Mouse (Mus musculus) heart, embryonic 10.5 days (tissue): ENCODE data around the gene Grhpr. TPM values are rescaled to one million over a fixed set of nuclear protein-coding genes. Genes with fewer than 3 reads are reported as not detected.

Experiments
- DNase-seq: peaks from one replicate; pipeline ENCODE4 v3.0.0-alpha.2; 2017; ENCODE audit warnings: low spot score
- H3K27ac ChIP-seq: fragments of 300-500 bp; sonication (generic); 2 replicates; pipeline ENCODE4 v1.5.1; 2016; ENCODE audit warnings: mild to moderate bottlenecking
- H3K27me3 ChIP-seq: fragments of 300-500 bp; sonication (generic); 2 replicates; pipeline ENCODE4 v1.6.1; 2016; ENCODE audit warnings: mild to moderate bottlenecking; ENCODE audit not compliant: poor library complexity, insufficient read depth, severe bottlenecking
- H3K36me3 ChIP-seq: fragments of 300-500 bp; sonication (generic); 2 replicates; pipeline ENCODE4 v1.6.1; 2016; ENCODE audit warnings: mild to moderate bottlenecking, moderate library complexity
- H3K4me1 ChIP-seq: fragments of 300-500 bp; sonication (generic); 2 replicates; pipeline ENCODE4 v1.6.1; 2016; ENCODE audit warnings: mild to moderate bottlenecking
- H3K4me3 ChIP-seq: fragments of 300-500 bp; sonication (generic); 2 replicates; pipeline ENCODE4 v1.5.1; 2016; ENCODE audit warnings: mild to moderate bottlenecking, moderate library complexity
- H3K9me3 ChIP-seq: fragments of 300-500 bp; sonication (generic); 2 replicates; pipeline ENCODE4 v1.6.1; 2016; ENCODE audit warnings: mild to moderate bottlenecking, moderate library complexity
- WGBS: fragments of 180-500 bp; shearing (Covaris S2); methylation state at CpG from one replicate; pipeline ENCODE4 v1.1.7; 2016; 5-methylcytosine and 5-hydroxymethylcytosine counted together
- polyA plus RNA-seq: library from polyadenylated mRNA; unstranded; fragments of >200 nt; fragmentation: Nextera tagmentation; extraction: Ambion mirVana; gene quantifications from 2 replicates; pipeline ENCODE4 v1.2.1, GENCODE M21; 2016

The Grhpr gene
- polyA plus RNA-seq, 1 experiment from 2014 or later = 108 TPM

GRCm38 (mm10) chr4:44958776-44959175 is 22.4 kb upstream of the Grhpr start:
- Histone ChIP-seq H3K27me3 (no peaks in the 10 kb centered on the region), H3K4me3 (no peak overlapping the region), H3K4me1 (no peaks in the 10 kb centered on the region), H3K9me3 (no peaks in the 10 kb centered on the region), H3K36me3 (no peaks in the 10 kb centered on the region), H3K27ac (no peak overlapping the region)
- no peak for DNase-seq
- WGBS = 79% methylated on average over 9 of the region's 9 CpGs

GRCm38 (mm10) chr4:44959220-44959619 is 22.0 kb upstream of the Grhpr start:
- H3K9me3 ChIP-seq = no peaks in the 10 kb centered on the region
- no peaks in the 10 kb centered on the region for H3K27me3 ChIP-seq
- no peak for DNase-seq
- no peaks in the 10 kb centered on the region for H3K4me1 ChIP-seq
- no peak overlapping the region for H3K27ac ChIP-seq
- no peaks in the 10 kb centered on the region for H3K36me3 ChIP-seq
- 89% methylated on average over 13 of the region's 13 CpGs for WGBS
- no peak overlapping the region for H3K4me3 ChIP-seq

GRCm38 (mm10) chr4:44963156-44963555 is 18.0 kb upstream of the Grhpr start:
- no peaks in the 10 kb centered on the region for H3K4me1 ChIP-seq
- no peaks in the 10 kb centered on the region for H3K9me3 ChIP-seq
- no peaks in the 10 kb centered on the region for H3K36me3 ChIP-seq
- no peak overlapping the region for H3K4me3 ChIP-seq
- 73% methylated on average over 11 of the region's 11 CpGs for WGBS
- DNase-seq = no peak
- no peak overlapping the region for H3K27ac ChIP-seq
- H3K27me3 ChIP-seq = 0 out of 2 replicates have a peak, but pooled peaks cover 5% of the 10 kb centered on the region

- Histone ChIP-seq H3K4me1 (0 out of 2 replicates have a peak, but pooled peaks cover 5% of the 10 kb centered on the region), H3K27ac (no peak overlapping the region), H3K36me3 (no peaks in the 10 kb centered on the region), H3K9me3 (no peaks in the 10 kb centered on the region), H3K4me3 (no peak overlapping the region), H3K27me3 (0 out of 2 replicates have a peak, but pooled peaks cover 5% of the 10 kb centered on the region)
- DNase-seq = no peak
- WGBS = 79% methylated on average over 2 of the region's 2 CpGs
Measured at GRCm38 (mm10) chr4:44965175-44965574, 16.0 kb upstream of the Grhpr start.

- DNase-seq = no peak
- H3K27ac ChIP-seq = no peak overlapping the region
- H3K9me3 ChIP-seq = no peaks in the 10 kb centered on the region
- peaks cover 7% of the 10 kb centered on the region; the same call in 1 of the 2 replicates for H3K4me1 ChIP-seq
- H3K36me3 ChIP-seq = no peaks in the 10 kb centered on the region
- WGBS = 94% methylated on average over 3 of the region's 3 CpGs
- no peak overlapping the region for H3K4me3 ChIP-seq
- H3K27me3 ChIP-seq = 0 out of 2 replicates have a peak, but pooled peaks cover 5% of the 10 kb centered on the region
Measured at GRCm38 (mm10) chr4:44965736-44966135, 15.5 kb upstream of the Grhpr start.

GRCm38 (mm10) chr4:44967402-44967801 is 13.8 kb upstream of the Grhpr start:
- 84% methylated on average over 8 of the region's 8 CpGs for WGBS
- Histone ChIP-seq H3K4me1 (peaks cover 11% of the 10 kb centered on the region; the same call in 1 of the 2 replicates), H3K27me3 (0 out of 2 replicates have a peak, but pooled peaks cover 5% of the 10 kb centered on the region), H3K9me3 (no peaks in the 10 kb centered on the region), H3K4me3 (no peak overlapping the region), H3K36me3 (no peaks in the 10 kb centered on the region), H3K27ac (no peak overlapping the region)
- DNase-seq = no peak

- Histone ChIP-seq H3K9me3 (no peaks in the 10 kb centered on the region), H3K27me3 (0 out of 2 replicates have a peak, but pooled peaks cover 5% of the 10 kb centered on the region), H3K4me1 (peaks cover 18% of the 10 kb centered on the region), H3K4me3 (no peak overlapping the region), H3K36me3 (no peaks in the 10 kb centered on the region), H3K27ac (no peak overlapping the region)
- WGBS = 92% methylated on average over 7 of the region's 7 CpGs
- no peak for DNase-seq
Measured at GRCm38 (mm10) chr4:44970056-44970455, 11.1 kb upstream of the Grhpr start.

- Histone ChIP-seq H3K4me1 (peaks cover 18% of the 10 kb centered on the region), H3K4me3 (no peak overlapping the region), H3K36me3 (no peaks in the 10 kb centered on the region), H3K27ac (no peak overlapping the region), H3K27me3 (0 out of 2 replicates have a peak, but pooled peaks cover 5% of the 10 kb centered on the region), H3K9me3 (no peaks in the 10 kb centered on the region)
- WGBS = 20% methylated on average over 10 of the region's 10 CpGs
- DNase-seq = no peak
Measured at GRCm38 (mm10) chr4:44970612-44971110, 10.5 kb upstream of the Grhpr start.

- 13% methylated on average over 9 of the region's 9 CpGs for WGBS
- H3K4me3 ChIP-seq = peak overlapping the region; percentile 45
- DNase-seq = peak; percentile 94
- H3K36me3 ChIP-seq = no peaks in the 10 kb centered on the region
- H3K27ac ChIP-seq = 0 out of 2 replicates have a peak overlapping the region, but pooled peaks have one; percentile 16
- H3K9me3 ChIP-seq = no peaks in the 10 kb centered on the region
- no peaks in the 10 kb centered on the region for H3K27me3 ChIP-seq
- peaks cover 17% of the 10 kb centered on the region for H3K4me1 ChIP-seq
Measured at GRCm38 (mm10) chr4:44973450-44973849, 7.7 kb upstream of the Grhpr start.

GRCm38 (mm10) chr4:44973871-44974270 is 7.3 kb upstream of the Grhpr start:
- peaks cover 13% of the 10 kb centered on the region for H3K4me1 ChIP-seq
- peak overlapping the region; percentile 45 for H3K4me3 ChIP-seq
- H3K36me3 ChIP-seq = no peaks in the 10 kb centered on the region
- WGBS = 42% methylated on average over 14 of the region's 14 CpGs
- no peak for DNase-seq
- H3K27me3 ChIP-seq = no peaks in the 10 kb centered on the region
- H3K27ac ChIP-seq = 0 out of 2 replicates have a peak overlapping the region, but pooled peaks have one; percentile 16
- no peaks in the 10 kb centered on the region for H3K9me3 ChIP-seq

- H3K9me3 ChIP-seq = no peaks in the 10 kb centered on the region
- no peak overlapping the region for H3K27ac ChIP-seq
- H3K27me3 ChIP-seq = no peaks in the 10 kb centered on the region
- H3K4me1 ChIP-seq = peaks cover 13% of the 10 kb centered on the region
- H3K4me3 ChIP-seq = no peak overlapping the region
- WGBS = 73% methylated on average over 8 of the region's 8 CpGs
- no peak for DNase-seq
- H3K36me3 ChIP-seq = no peaks in the 10 kb centered on the region
Measured at GRCm38 (mm10) chr4:44974331-44974730, 6.9 kb upstream of the Grhpr start.

- H3K36me3 ChIP-seq = no peaks in the 10 kb centered on the region
- peaks cover 13% of the 10 kb centered on the region for H3K4me1 ChIP-seq
- H3K27me3 ChIP-seq = no peaks in the 10 kb centered on the region
- DNase-seq = no peak
- no peak overlapping the region for H3K27ac ChIP-seq
- H3K4me3 ChIP-seq = no peak overlapping the region
- 72% methylated on average over 6 of the region's 6 CpGs for WGBS
- no peaks in the 10 kb centered on the region for H3K9me3 ChIP-seq
Measured at GRCm38 (mm10) chr4:44976026-44976615, 5.1 kb upstream of the Grhpr start.

GRCm38 (mm10) chr4:44976921-44977710 is 4.1 kb upstream of the Grhpr start:
- H3K4me3 ChIP-seq = no peak overlapping the region
- H3K4me1 ChIP-seq = peaks cover 20% of the 10 kb centered on the region
- H3K9me3 ChIP-seq = no peaks in the 10 kb centered on the region
- H3K27me3 ChIP-seq = no peaks in the 10 kb centered on the region
- no peak overlapping the region for H3K27ac ChIP-seq
- no peaks in the 10 kb centered on the region for H3K36me3 ChIP-seq
- WGBS = 85% methylated on average over 10 of the region's 10 CpGs
- no peak for DNase-seq
